ENCODE assay signal across 10 mouse cellular contexts in the genomic region with DNA sequence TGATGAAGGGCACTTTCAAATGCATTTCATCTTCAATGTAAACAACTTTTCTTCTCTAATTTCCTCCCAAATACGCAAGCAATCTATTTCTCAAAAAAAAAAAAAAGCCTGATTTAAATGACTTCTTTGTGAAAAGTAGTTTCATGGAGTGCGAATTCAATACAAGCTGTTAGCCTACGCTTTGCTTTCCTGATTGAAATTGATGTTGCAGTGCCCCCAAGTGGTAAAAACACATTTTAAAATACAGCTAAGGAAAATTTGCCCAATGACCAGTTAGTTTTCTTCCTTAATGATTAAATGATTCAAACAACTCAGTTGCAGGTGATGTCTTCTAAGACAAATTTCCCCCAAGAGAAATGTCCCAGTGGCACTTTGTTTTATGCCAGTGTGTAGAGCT. TPM values are rescaled to one million over a fixed set of nuclear protein-coding genes. Genes with fewer than 3 reads are reported as not detected.
DNase-seq lines count a peak whose midpoint lies in the region; ATAC-seq lines count a peak whose summit lies in the region.
"Had no signal": no experiment of that assay in that cellular context is flagged by ENCODE, and none has a peak within 500 bp of the region (broad histone marks: within the 10 kb centered on the region; RNA-seq: fewer than 3 reads in every experiment).

No protein-coding gene starts in this region.

- no peak overlapping the region for H3K27ac ChIP-seq in kidney, embryonic 16.5 days (ENCODE audit: low read length)
- H3K27ac ChIP-seq: limb, embryonic 15.5 days had no signal

- DNase-seq in adrenal gland, postnatal 10 days = peak; percentile 19
- no peak for DNase-seq in adrenal gland, adult 18-20 months (ENCODE audit: low spot score in 2 of 2)
- peak; percentile 49 for DNase-seq in kidney, adult 9 months
- peak; percentile 53 for DNase-seq in 3T3-L1 (ENCODE audit: low read depth, low spot score)
- peak; percentile 16 for DNase-seq in embryo, embryonic 10 days (ENCODE audit: low spot score)
- DNase-seq in right cerebral cortex, postnatal 25 days = no peak

- H3K27me3 ChIP-seq in kidney, embryonic 16.5 days (ENCODE audit: insufficient read depth, low read length) = no peaks in the 10 kb centered on the region
- H3K27me3 ChIP-seq: limb, embryonic 15.5 days had no signal

- H3K36me3 ChIP-seq in kidney, embryonic 16.5 days (ENCODE audit: insufficient read depth, low read length) = no peaks in the 10 kb centered on the region
- H3K36me3 ChIP-seq: limb, embryonic 15.5 days had no signal

- H3K4me1 ChIP-seq in kidney, embryonic 16.5 days (ENCODE audit: insufficient read depth, low read length) = no peaks in the 10 kb centered on the region
- H3K4me1 ChIP-seq: limb, embryonic 15.5 days had no signal

- 45% methylated on average over 3 of the region's 3 CpGs for WGBS in kidney, embryonic 16.5 days

- H3K4me2 ChIP-seq in kidney, embryonic 16.5 days (replicated peaks; ENCODE audit: low read depth, low read length) = no peak overlapping the region
- H3K4me2 ChIP-seq: limb, embryonic 15.5 days had no signal

- ATAC-seq in kidney, embryonic 16.5 days (ENCODE audit: low FRiP score, low TSS enrichment) = no peak
- ATAC-seq in megakaryocyte, adult 5-6 weeks (ENCODE audit: poor library complexity, severe bottlenecking) = no peak

- H3K9ac ChIP-seq in kidney, embryonic 16.5 days (replicated peaks; ENCODE audit: low read length) = no peak overlapping the region
- H3K9ac ChIP-seq: limb, embryonic 15.5 days had no signal

- no peak overlapping the region for H3K4me3 ChIP-seq in kidney, embryonic 16.5 days (ENCODE audit: low read length)
- H3K4me3 ChIP-seq: limb, embryonic 15.5 days had no signal

- no peaks in the 10 kb centered on the region for H3K9me3 ChIP-seq in kidney, embryonic 16.5 days (ENCODE audit: low read length)
- H3K9me3 ChIP-seq: limb, embryonic 15.5 days had no signal

RNA-seq across cellular contexts. Expression of a gene that starts 37.3 kb away (rescaled TPM):
- total RNA-seq in adrenal gland, postnatal 10 days (2021) = 10 to 100 TPM; 68.1 to 73.5 TPM
- total RNA-seq in adrenal gland, adult 18-20 months (2021) = 10 to 100 TPM; 47.0 to 48.2 TPM
- 59.8 and 63.6 TPM in 2 replicates for polyA plus RNA-seq in kidney, embryonic 16.5 days (2015; fragmentation: Nextera tagmentation; extraction: Ambion mirVana)
- total RNA-seq in megakaryocyte, adult 5-6 weeks (2015) = 22.1 and 29.0 TPM in 2 replicates
- total RNA-seq in megakaryocyte, adult 5-6 weeks (2017) = 19.9 and 24.5 TPM in 2 replicates

RNA-seq across cellular contexts. Expression of a gene that starts 58.2 kb away (rescaled TPM):
- total RNA-seq in adrenal gland, postnatal 10 days (2021) = not detected
- not detected for total RNA-seq in adrenal gland, adult 18-20 months (2021)
- polyA plus RNA-seq in kidney, embryonic 16.5 days (2015; fragmentation: Nextera tagmentation; extraction: Ambion mirVana) = not detected in 2 replicates
- not detected in 2 replicates for total RNA-seq in megakaryocyte, adult 5-6 weeks (2015)
- total RNA-seq in megakaryocyte, adult 5-6 weeks (2017) = not detected in 2 replicates
- polyA plus RNA-seq: limb, embryonic 15.5 days; stomach, embryonic 14.5 days had no signal

Comparison
In these comparisons a context has a peak if more than half of its experiments do, and no peak if none do; other contexts are left out.
1. DNase-seq: peak in adrenal gland, postnatal 10 days (single experiment), kidney, adult 9 months (single experiment), 3T3-L1 (single experiment) and embryo, embryonic 10 days (single experiment); none in adrenal gland, adult 18-20 months (0 of 2) and right cerebral cortex, postnatal 25 days (single experiment).